Mouse (Mus musculus): ENCODE data around the gene Icam1.
A peak's percentile ranks its signal among the peaks of the same experiment; 100 is the strongest.
"Not testable (repeated sequence)": the region's sequence is repeated elsewhere in the genome, so short reads cannot be mapped to it uniquely, and the experiment has no call there.

Icam1 gene

DNA sequence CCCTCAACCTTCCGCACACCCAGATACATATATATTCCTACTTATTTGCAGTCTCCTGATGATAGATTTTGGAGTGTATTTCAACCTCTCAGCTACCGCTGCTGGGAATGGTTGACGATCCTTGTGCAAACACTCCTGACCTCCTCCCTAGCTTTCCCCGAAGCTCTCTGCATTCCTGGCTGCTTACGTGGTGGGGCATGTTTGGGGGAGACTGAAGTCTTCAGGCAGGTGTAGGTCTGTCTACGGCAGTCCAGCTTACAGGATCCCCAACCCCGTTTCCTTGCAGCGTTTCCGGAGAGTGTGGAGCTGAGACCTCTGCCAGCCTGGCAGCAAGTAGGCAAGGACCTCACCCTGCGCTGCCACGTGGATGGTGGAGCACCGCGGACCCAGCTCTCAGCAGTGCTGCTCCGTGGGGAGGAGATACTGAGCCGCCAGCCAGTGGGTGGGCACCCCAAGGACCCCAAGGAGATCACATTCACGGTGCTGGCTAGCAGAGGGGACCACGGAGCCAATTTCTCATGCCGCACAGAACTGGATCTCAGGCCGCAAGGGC lies 9.5 kb downstream of the Icam1 start:
- no peak for DNase-seq

DNA sequence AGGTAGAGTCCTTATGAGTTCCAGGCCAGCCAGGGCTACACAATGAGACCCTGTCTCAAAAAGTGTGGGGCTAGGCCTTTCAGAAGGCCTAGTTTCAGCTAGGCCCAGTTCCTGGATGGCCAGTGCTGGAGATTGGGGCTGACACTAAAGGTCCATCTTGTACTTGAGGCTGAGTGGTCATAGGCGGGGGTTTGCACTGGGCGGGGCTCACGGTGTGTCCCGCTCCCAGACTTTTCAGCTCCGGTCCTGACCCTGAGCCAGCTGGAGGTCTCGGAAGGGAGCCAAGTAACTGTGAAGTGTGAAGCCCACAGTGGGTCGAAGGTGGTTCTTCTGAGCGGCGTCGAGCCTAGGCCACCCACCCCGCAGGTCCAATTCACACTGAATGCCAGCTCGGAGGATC lies 11.1 kb downstream of the Icam1 start:
- no peak for DNase-seq

DNA sequence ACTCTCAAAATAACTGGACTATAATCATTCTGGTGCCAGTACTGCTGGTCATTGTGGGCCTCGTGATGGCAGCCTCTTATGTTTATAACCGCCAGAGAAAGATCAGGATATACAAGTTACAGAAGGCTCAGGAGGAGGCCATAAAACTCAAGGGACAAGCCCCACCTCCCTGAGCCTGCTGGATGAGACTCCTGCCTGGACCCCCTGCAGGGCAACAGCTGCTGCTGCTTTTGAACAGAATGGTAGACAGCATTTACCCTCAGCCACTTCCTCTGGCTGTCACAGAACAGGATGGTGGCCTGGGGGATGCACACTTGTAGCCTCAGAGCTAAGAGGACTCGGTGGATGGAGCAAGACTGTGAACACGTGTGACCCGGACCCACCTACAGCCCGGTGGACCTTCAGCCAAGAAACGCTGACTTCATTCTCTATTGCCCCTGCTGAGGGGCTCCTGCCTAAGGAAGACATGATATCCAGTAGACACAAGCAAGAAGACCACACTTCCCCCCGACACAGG lies 12.0 kb downstream of the Icam1 start:
- DNase-seq, result no peak

DNA sequence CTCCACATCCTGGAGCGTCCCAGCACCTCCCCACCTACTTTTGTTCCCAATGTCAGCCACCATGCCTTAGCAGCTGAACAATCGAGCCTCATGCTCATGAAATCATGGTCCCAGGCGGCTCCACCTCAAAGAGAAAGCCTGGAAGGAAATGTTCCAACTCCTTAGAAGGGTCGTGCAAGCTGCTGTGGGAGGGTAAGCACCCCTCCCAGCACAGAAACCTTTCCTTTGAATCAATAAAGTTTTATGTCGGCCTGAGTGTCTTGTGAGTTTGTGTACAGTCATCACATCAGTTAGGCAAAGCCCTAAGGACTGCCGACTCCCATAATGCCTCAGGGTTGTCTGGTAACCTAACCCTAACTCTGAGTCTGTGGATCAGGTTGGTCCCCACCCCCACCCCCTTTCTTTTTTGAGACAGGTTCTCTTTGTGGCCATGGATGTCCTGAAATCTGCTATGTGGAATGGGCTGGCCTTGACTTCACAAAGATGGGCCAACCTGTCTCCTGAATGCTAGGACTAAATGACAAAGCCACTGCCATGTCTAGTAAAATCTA lies 12.8 kb downstream of the Icam1 start:
- no peak for DNase-seq

DNA sequence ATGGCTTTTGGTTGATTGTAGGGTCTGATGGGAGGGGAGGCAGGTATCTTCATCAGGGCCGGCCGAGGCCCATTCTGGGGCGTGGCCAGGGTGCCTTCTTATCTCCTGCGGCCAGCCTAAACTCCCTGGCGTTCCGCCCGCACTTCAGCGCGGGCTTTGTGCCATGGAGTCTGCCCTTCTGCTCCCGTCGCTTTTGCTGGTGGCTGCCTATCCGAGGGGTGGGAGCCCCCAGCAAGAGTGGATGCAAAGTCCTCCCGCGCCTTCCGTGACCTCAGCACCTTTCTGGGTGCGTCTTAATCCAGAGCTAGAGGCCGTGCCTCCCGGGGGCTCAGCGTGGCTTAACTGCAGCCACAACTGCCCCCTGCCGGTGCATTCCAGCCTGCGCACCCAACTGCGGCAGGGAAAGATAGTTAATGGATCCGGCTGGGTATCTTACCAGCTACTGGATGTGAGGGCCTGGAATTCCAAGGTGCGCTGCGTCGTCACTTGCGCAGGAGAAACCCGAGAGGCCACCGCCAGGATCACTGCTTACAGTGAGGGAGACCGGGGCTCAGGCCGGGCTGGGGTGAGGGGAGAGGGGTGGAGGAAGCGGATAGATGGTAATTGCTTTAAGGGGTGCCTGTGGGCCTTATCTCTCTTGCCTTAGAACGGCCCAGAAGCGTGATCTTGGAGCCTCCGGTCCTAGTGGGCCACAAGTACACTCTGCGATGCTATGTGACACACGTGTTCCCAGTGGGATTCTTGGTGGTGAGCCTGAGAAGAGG lies 13.7 kb downstream of the Icam1 start, which contains the start of gene Icam4:
Icam4 (plus strand) TSS at position 83 of the 764 bp plus-strand sequence.
- peak; percentile 95 for DNase-seq

DNA sequence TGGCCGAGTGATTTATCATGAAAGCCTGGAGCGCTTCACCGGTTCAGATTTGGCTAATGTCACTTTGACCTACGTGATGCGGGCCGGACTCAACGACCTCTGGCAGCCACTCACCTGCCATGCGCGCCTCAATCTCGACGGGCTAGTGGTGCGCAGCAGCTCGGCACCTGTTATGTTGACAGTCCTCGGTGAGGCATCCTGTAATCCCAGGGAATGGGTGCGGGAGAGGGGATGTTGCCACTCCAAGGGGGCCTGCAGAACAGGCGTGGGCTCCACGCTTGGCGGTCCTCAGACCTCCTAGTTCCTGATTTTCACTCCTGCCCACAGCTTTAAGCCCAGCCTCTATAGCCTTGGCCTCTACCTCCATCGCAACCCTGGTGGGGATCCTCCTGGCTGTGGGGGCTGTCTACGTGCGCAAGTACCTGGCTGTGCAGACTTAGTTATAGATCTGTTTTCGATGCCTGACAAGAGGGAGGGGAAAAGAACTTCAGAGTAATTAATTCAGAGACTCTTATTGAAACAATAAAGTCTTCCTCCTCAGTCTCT lies 14.3 kb downstream of the Icam1 start:
- DNase-seq, result peak; percentile 61

DNA sequence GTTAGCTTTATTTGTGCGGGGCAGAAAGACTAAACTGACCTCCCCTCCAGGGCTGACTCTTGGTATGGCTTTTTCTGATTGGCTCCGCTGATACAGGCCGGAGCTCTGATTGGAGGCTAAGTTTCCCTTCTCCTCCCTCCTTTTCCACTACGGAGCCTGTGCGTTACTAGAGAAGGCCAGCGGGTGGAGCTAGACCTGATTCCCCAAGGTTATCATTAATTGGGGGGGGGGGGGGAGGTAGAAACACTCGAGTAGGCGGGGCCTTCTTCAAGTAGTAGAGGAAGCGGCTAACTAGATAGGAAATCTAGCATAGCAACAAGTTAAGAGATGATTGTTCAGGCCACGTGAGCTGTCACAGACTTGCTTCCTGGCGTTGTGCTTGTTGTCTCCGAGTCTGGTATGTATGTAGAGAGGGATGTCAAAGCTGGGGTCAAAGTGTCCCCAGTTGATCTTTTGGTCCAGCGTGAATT lies 15.0 kb downstream of the Icam1 start:
- peak; percentile 94 for DNase-seq

DNA sequence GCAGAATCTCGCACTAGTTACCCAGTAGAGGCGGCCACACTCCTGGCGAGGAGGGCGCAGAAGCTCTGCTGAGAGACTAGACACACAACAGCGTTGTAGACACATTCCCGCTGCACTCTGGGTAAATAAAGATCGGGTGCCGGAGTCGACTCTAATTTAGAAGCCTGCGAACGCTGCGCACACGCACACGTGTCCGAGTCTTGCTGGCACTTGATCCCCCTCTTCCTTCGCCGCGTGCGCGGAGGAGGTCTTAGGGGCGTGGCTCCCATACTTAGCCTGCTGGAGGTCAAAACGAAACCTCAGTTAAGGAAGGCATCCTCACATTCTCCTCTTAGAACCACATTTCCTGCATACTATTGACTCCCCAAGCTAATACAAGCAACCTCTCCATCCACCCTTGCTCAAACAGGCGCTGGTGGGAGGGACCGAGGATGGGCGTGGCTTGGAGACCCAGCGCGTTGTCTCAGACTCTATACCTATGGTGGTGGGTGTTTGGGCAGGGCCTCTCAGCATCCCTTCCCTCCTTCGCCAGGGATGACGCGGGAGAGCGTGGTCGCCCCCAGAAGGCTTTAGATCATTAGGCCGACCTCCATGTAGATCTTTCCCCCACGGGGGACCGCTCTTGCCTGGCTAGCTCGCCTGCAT lies 15.6 kb downstream of the Icam1 start:
- DNase-seq, result peak; percentile 75

DNA sequence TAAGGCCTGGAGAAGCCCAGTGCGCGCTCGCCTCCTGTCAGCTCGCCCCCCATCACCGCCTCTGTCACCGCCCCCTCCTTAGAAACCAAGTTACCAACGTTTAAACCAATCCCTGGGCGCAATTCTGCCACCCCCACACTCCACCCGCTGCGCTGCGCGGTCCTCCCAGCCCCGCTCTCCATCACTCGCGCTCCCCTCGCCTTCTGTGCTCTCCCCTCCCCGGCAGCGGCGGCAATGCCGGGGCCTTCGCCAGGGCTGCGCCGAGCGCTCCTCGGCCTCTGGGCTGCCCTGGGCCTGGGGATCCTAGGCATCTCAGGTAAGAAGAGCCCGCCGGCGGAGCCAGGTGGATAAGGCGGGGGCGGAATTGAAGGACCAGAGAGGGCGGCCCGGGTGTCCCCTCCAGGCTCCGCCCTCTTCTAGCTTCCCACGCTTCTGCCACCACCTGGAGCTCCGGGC lies 16.1 kb downstream of the Icam1 start, which contains the start of gene Icam5:
Icam5 (plus strand) TSS at position 178 of the 456 bp plus-strand sequence.
- peak; percentile 65 for DNase-seq

DNA sequence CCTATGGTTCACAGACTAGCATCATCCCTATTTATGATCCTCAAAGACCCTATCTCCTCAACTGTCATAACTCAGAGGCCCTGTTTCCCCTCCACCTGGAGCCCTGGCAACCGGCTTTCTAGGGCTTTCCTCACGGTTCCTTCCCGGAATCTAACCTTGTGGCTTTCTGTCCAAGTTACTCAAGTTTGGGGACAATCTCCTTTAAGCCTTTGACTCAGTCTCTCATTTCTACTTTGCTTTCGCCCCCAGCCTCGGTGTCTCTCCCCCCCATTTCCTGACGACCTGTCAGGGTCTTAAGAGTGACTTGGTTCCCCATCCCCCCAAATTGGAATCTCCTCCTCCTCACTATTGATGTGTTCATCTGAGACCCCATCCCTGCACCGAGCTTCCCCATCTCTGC lies 16.7 kb downstream of the Icam1 start:
- no peak for DNase-seq

DNA sequence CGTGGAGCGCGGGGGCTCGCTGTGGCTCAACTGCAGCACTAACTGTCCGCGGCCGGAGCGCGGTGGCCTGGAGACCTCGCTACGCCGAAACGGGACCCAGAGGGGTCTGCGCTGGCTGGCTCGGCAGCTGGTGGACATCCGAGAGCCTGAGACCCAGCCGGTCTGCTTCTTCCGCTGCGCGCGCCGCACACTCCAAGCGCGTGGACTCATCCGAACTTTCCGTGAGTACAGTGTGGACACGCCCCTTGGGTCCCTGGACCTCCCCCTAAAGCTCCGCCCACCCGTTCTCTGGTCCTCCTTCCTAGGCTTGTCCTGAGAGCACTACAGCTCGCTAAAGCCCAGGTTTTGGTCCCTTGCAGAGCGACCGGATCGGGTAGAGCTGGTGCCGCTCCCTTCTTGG lies 17.4 kb downstream of the Icam1 start:
- DNase-seq, result peak; percentile 94

DNA sequence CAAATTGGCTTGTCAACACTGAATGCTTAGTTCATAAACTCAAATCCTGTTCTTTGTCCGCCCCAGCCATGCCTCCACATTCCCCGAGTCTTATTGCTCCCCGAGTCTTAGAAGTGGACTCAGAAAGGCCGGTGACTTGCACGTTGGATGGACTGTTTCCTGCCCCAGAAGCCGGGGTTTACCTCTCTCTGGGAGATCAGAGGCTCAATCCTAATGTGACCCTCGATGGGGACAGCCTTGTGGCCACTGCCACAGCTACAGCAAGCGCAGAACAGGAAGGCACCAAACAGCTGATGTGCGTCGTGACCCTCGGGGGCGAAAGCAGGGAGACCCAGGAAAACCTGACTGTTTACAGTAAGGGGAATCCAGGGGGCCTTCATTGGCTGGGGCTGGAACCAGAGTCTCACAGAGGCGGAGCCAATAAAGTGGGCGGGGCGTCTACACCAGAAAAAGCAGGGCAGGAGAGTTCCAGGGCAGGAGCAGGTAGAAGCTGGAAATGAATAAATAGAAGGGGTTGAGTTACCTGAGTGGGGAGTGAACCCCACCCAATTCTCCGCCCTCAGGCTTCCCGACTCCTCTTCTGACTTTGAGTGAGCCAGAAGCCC lies 18.8 kb downstream of the Icam1 start:
- peak; percentile 62 for DNase-seq

DNA sequence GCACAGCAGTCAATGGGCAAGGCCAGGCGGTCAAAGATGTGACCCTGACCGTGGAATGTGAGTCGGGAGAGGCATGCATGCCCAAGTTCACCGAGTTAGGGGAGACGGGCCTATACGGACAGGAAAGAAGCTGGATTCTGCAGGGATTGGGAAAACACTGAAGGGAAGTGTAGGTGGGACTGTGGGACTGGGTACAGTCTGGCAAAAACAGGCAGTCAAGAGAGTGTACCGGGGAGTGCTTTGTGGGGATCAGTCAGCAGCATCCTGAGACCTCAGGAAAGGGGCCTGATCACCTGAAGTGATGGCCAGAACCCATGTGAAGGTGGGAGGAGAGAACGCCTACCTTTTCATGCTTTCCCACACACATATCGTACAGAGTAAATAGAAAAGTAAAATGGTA lies 19.8 kb downstream of the Icam1 start:
- DNase-seq, result no peak

DNA sequence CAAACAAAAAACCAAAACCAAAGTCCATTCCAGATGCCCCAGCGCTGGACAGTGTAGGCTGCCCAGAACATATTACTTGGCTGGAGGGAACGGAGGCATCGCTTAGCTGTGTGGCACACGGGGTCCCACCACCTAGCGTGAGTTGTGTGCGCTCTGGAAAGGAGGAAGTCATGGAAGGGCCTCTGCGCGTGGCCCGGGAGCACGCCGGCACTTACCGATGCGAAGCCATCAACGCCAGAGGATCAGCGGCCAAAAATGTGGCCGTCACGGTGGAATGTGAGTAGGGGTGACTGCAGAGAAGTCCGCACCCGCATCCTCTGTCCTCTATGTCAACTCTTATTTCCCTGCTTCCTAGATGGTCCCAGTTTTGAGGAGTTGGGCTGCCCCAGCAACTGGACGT lies 20.4 kb downstream of the Icam1 start:
- DNase-seq, result no peak

DNA sequence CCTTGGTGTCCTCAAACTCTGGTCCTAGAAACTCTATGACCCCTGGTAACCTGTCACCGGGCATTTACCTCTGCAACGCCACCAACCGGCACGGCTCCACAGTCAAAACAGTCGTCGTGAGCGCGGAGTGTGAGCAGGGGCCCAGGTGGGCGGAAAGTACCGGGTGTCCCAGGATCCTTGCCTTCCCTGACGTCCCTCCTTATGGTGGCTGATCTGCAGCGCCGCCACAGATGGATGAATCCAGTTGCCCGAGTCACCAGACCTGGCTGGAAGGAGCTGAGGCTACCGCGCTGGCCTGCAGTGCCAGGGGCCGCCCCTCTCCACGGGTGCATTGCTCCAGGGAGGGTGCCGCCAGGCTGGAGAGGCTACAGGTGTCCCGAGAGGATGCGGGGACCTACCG lies 20.9 kb downstream of the Icam1 start:
- DNase-seq, result no peak

DNA sequence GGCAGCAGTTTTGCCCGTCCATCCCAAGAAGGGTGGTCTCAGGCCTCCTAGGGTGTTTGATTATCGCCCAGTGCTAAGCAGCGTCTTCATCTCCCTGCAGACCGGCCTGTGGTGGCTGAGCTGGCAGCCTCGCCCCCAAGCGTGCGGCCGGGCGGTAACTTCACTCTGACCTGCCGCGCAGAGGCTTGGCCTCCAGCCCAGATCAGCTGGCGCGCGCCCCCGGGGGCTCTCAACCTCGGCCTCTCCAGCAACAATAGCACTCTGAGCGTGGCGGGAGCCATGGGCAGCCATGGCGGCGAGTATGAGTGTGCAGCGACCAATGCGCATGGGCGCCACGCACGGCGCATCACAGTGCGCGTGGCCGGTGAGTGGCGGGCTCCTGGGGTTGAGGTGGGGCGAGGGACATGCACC lies 21.7 kb downstream of the Icam1 start:
- no peak for DNase-seq

DNA sequence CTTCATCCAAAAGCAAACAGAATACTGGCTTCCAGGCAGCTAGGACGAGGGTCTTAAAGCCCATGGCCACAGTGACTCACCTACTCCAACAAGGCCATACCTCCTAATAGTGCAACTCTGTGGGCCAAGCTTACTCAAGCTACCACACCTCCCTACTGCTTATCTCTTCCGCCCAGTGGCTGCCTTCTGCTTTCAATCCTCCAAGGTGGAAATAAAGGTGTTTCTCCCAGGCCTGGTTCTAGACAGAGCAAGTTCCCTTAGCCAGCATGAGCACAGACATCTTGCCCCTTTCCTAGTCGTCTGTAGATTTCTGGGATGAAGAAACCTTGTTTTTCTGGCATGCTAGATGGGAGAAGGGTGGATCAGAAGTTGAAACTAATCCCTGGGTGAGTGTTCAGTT lies 24.0 kb downstream of the Icam1 start:
- DNase-seq, result peak; percentile 51

DNA sequence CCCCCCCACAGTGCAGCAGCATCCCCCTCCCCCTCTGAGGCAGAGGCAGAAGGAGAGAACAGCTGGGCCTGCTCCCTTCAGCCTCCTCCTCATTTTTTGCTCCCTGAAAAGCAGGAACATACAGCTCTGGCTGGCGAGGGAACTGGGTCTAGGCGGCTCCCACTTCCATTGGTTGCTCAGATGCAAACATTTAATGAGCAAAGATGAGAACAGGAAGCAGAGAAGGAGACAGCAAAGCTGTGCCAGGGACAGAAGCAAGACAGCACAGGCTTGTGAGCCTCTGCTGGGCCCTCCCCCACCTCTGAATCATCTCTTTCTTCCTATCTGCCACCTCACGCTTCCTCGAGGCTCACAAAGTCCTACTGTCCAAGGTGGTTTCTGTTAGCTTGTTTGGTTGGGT lies 25.5 kb downstream of the Icam1 start:
- DNase-seq, result no peak

DNA sequence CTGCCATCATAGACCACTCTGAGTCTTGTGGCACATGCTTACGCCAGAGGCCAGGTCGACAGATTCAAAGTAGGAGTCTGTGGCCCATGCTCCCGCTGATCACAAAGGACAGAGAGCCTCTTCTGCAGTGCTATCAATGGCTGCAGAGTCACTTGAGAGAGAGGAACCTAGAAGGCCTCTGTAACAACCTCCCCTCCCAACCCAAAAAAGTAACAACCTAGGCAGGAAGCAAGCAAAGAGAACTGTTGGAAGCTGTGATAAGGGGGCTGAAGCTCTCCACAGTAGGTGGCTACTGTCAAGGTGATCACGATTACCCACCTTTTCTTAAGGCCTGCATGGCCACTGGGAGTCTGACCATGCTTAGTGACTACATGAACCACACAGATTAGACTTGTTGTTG lies 27.8 kb downstream of the Icam1 start:
- no peak for DNase-seq

DNA sequence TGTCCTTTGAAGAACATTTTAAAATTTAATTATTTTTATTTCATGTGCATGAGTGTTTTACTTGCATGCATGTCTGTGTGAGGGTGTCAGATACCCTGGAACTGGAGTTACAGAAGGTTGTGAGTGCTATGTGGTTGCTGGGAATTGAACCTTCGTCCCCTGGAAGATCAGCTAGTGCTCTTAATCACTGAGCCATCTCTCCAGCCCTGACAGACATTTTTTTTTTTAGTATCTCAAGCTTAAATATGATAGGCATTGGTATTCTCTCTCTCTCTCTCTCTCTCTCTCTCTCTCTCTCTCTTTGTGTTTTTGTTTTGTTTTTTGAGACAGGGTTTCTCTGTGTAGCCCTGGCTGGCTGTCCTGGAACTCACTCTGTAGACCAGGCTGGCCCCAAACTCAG lies 29.0 kb downstream of the Icam1 start:
- DNase-seq, result not testable (repeated sequence)

DNA sequence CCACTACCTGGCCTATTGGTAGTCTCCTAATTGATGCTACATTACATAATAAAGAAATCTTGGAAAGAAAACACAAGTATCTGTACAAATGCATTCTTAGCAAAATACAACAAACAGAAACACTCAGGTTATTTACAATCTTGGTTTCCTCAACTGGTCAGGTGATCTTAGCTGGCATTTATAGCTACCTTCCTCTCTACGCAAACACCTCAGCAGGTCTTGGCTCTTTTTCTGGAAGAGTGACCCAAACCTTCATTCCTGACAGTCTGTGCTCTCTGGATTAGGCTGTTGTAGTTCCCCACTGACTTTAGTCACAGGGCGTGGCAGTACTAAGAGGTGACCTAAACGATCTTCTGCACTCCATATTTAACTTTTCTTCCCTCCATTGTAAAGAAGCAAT lies 29.4 kb downstream of the Icam1 start:
- no peak for DNase-seq

DNA sequence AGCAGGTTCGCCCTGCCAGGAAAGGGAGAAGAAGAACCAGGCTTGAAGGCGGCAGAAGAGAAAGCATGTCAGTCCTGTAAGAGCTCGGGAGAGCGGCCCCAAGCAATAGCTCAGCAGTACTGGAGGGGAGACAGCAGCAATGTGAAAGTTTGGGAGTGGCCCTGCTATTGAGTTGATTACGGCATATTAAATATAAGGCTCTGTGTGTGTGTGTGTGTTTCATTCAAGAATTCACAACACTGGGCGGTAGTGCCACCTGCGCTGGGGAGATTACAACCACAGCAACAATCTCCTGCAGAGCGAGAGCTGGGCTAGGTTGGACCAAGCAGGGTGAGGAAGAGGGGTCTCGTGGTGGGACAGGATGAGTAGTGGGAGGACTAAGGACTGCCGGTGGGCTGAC lies 35.8 kb downstream of the Icam1 start:
- no peak for DNase-seq

DNA sequence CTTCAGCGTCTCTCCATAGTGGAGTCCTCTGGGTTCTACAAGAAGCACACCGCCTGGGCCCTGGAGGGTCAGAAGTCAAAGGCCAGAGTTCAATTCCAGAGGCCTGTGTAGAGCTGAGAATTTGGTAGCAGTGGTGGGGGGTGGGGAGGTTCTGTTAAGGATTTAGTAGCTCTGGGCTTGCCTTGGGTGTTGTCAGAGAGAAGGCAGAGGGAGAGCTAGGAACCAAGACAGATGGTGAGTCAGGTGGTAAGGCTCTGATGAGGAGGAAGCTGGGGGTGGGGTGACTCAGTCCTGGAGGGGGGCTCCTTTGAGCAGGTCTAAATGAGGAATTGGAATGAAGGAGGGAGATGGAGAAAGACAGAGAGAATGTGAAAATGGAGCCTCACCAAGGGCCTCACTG lies 47.1 kb downstream of the Icam1 start:
- DNase-seq, result no peak

All from liver (tissue).